Mouse (Mus musculus) lung, postnatal 36 days (tissue): ENCODE data around the gene Slc5a1.

ENCODE experiments used
- DNase-seq: peaks from one replicate; pipeline ENCODE4 v3.0.0; 2022; ENCODE audit warnings: mixed read lengths

Gene Slc5a1

GRCm38 (mm10) chr5:33104025-33104481, at the start of gene Slc5a1:
TSS of gene Slc5a1 (plus strand) at chr5:33104219.
- DNase-seq = peak; percentile 42

- DNase-seq = no peak
These were observed 47.8 kb upstream of the Slc5a1 start for GRCm38 (mm10) chr5:33056126-33056765.

GRCm38 (mm10) chr5:33070071-33070470, 33.9 kb upstream of the Slc5a1 start:
- no peak for DNase-seq

- DNase-seq = no peak
These were observed 27.4 kb upstream of the Slc5a1 start for GRCm38 (mm10) chr5:33076490-33077191.

GRCm38 (mm10) chr5:33082896-33083295, 21.1 kb upstream of the Slc5a1 start:
- no peak for DNase-seq

GRCm38 (mm10) chr5:33084599-33084998, 19.4 kb upstream of the Slc5a1 start:
- no peak for DNase-seq

GRCm38 (mm10) chr5:33091342-33091741, 12.7 kb upstream of the Slc5a1 start:
- no peak for DNase-seq

GRCm38 (mm10) chr5:33095315-33095714, 8.7 kb upstream of the Slc5a1 start:
- no peak for DNase-seq

- DNase-seq = no peak
These were observed 1.5 kb upstream of the Slc5a1 start for GRCm38 (mm10) chr5:33102369-33103055.

- no peak for DNase-seq
These were observed 857 bp downstream of the Slc5a1 start for GRCm38 (mm10) chr5:33104876-33105275.

- DNase-seq = peak; percentile 38
These were observed 1.6 kb downstream of the Slc5a1 start for GRCm38 (mm10) chr5:33105660-33106059.

GRCm38 (mm10) chr5:33107056-33107455, 3.0 kb downstream of the Slc5a1 start:
- DNase-seq = no peak

GRCm38 (mm10) chr5:33107778-33108405, 3.9 kb downstream of the Slc5a1 start:
- DNase-seq = no peak

GRCm38 (mm10) chr5:33121871-33122315, 17.9 kb downstream of the Slc5a1 start:
- DNase-seq = peak; percentile 80

GRCm38 (mm10) chr5:33123658-33124057, 19.6 kb downstream of the Slc5a1 start:
- DNase-seq = no peak

GRCm38 (mm10) chr5:33125318-33125717, 21.3 kb downstream of the Slc5a1 start:
- DNase-seq = no peak

GRCm38 (mm10) chr5:33134132-33134531, 30.1 kb downstream of the Slc5a1 start:
- no peak for DNase-seq

GRCm38 (mm10) chr5:33135611-33136010, 31.6 kb downstream of the Slc5a1 start:
- no peak for DNase-seq

GRCm38 (mm10) chr5:33142790-33143455, 38.9 kb downstream of the Slc5a1 start:
- DNase-seq = peak; percentile 78

- DNase-seq = peak; percentile 42
These were observed 40.0 kb downstream of the Slc5a1 start for GRCm38 (mm10) chr5:33144025-33144424.

- no peak for DNase-seq
These were observed 42.8 kb downstream of the Slc5a1 start for GRCm38 (mm10) chr5:33146837-33147236.

- DNase-seq = peak; percentile 33
These were observed 43.7 kb downstream of the Slc5a1 start for GRCm38 (mm10) chr5:33147691-33148090.

- peak; percentile 9 for DNase-seq
These were observed 89.5 kb downstream of the Slc5a1 start for GRCm38 (mm10) chr5:33193567-33193966.
